Mouse (Mus musculus) lung, embryonic 14.5 days (tissue): Measurements from ENCODE around the gene Pgpep1l. TPM values are rescaled to one million over a fixed set of nuclear protein-coding genes. Genes with fewer than 3 reads are reported as not detected.

Source experiments
- ATAC-seq: fragments of 200-750 bp; cut with Nextera tagmentation; 2 replicates; pipeline ENCODE4 v1.8.0; 2017; ENCODE audit warnings: mild to moderate bottlenecking, moderate TSS enrichment, moderate library complexity; ENCODE audit not compliant: insufficient read depth
- DNase-seq: peaks from one replicate; pipeline ENCODE4 v3.0.0-alpha.2; 2015
- H3K27ac ChIP-seq: fragments of 300-500 bp; sonication (generic); 2 replicates; pipeline ENCODE4 v1.5.1; 2014; ENCODE audit warnings: low read depth, mild to moderate bottlenecking, moderate library complexity
- H3K27me3 ChIP-seq: fragments of 300-500 bp; sonication (generic); 2 replicates; pipeline ENCODE4 v1.6.1; 2014; ENCODE audit warnings: low read length, control low read depth; ENCODE audit not compliant: insufficient read depth
- H3K36me3 ChIP-seq: fragments of 300-500 bp; sonication (generic); 2 replicates; pipeline ENCODE4 v1.6.1; 2014; ENCODE audit warnings: control low read depth; ENCODE audit not compliant: insufficient read depth
- H3K4me1 ChIP-seq: fragments of 300-500 bp; sonication (generic); 2 replicates; pipeline ENCODE4 v1.6.1; 2014; ENCODE audit warnings: antibody characterized with exemption, control low read depth; ENCODE audit not compliant: insufficient read depth
- H3K4me2 ChIP-seq: fragments of 300-500 bp; sonication (generic); 2 replicates; pipeline ENCODE4 v1.6.1; 2014; ENCODE audit warnings: mild to moderate bottlenecking
- H3K4me3 ChIP-seq: fragments of 300-500 bp; sonication (generic); 2 replicates; pipeline ENCODE4 v1.5.1; 2014; ENCODE audit warnings: low read depth, low read length
- H3K9ac ChIP-seq: fragments of 300-500 bp; sonication (generic); 2 replicates; pipeline ENCODE4 v1.6.1; 2014
- H3K9me3 ChIP-seq: fragments of 300-500 bp; sonication (generic); 2 replicates; pipeline ENCODE4 v1.6.1; 2016; ENCODE audit warnings: low read depth, low read length, control low read depth
- CTCF ChIP-seq: IDR thresholded peaks from 2 replicates; pipeline ENCODE4 v1.5.1; 2016; ENCODE audit warnings: antibody characterized with exemption, low read depth
- WGBS: fragments of 180-500 bp; shearing (Covaris S2); extraction: QIAGEN DNeasy Blood & Tissue Kit; methylation state at CpG from one replicate; pipeline ENCODE4 v1.1.7; 2014; 5-methylcytosine and 5-hydroxymethylcytosine counted together
- polyA plus RNA-seq: library from polyadenylated mRNA; unstranded; fragments of >200 nt; fragmentation: Nextera tagmentation; extraction: Ambion mirVana; gene quantifications from 2 replicates; pipeline ENCODE4 v1.2.1, GENCODE M21; 2014

Pgpep1l gene
- polyA plus RNA-seq, 1 experiment from 2014 or later: not detected

GRCm38 (mm10) chr7:68245681-68246080, 18.4 kb downstream of the Pgpep1l start:
- 0 out of 2 replicates have a peak, but pooled peaks cover 5% of the 10 kb centered on the region for H3K9me3 ChIP-seq
- no peak for ATAC-seq
- no peaks in the 10 kb centered on the region for H3K27me3 ChIP-seq
- H3K9ac ChIP-seq: no peak overlapping the region
- no peak overlapping the region for H3K4me2 ChIP-seq
- H3K4me1 ChIP-seq: no peaks in the 10 kb centered on the region
- no peaks in the 10 kb centered on the region for H3K36me3 ChIP-seq
- TF ChIP-seq CTCF: no peak
- WGBS: 51% methylated on average over 4 of the region's 4 CpGs
- H3K4me3 ChIP-seq: no peak overlapping the region
- no peak overlapping the region for H3K27ac ChIP-seq
- no peak for DNase-seq

DNA sequence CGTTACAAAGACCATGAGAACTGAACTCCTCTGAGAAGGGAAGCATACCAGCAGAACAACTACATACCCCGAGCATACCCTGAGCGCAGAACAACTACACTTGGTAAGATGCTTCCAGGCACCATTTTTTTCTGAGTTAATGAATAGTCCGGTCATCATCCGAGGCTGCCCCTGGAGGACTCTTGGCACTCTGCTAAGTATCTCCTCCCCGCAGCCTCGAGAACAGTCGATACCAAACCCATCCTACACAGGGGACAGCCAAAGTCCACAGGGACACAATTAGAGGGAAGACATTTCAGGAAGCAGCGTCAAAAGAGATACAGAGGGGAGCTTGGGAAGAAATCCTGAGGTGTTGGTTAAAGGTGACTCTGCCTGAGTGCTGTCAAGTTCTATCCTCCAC, 22.8 kb downstream of the Pgpep1l start:
- H3K36me3 ChIP-seq: no peaks in the 10 kb centered on the region
- H3K4me2 ChIP-seq: no peak overlapping the region
- ATAC-seq (no peak), DNase-seq (no peak)
- H3K9ac ChIP-seq: no peak overlapping the region
- no peak overlapping the region for H3K27ac ChIP-seq
- H3K4me1 ChIP-seq: no peaks in the 10 kb centered on the region; the same call in 1 of the 2 replicates
- H3K4me3 ChIP-seq: no peak overlapping the region
- WGBS: 78% methylated on average over 9 of the region's 9 CpGs
- no peak for TF ChIP-seq CTCF
- no peaks in the 10 kb centered on the region for H3K27me3 ChIP-seq
- H3K9me3 ChIP-seq: no peaks in the 10 kb centered on the region

- 41% methylated on average over 11 of the region's 11 CpGs for WGBS
- DNase-seq (no peak), ATAC-seq (no peak)
- Histone ChIP-seq H3K36me3 (no peaks in the 10 kb centered on the region), H3K9ac (no peak overlapping the region), H3K4me3 (no peak overlapping the region), H3K4me1 (peaks cover under 1% of the 10 kb centered on the region; the same call in 1 of the 2 replicates), H3K4me2 (no peak overlapping the region), H3K9me3 (no peaks in the 10 kb centered on the region), H3K27me3 (no peaks in the 10 kb centered on the region), H3K27ac (no peak overlapping the region)
- TF ChIP-seq CTCF: no peak
Observed at GRCm38 (mm10) chr7:68239220-68239827, 24.7 kb downstream of the Pgpep1l start.

- H3K4me1 ChIP-seq: peaks cover 12% of the 10 kb centered on the region
Observed at GRCm38 (mm10) chr7:68236817-68237216, 27.2 kb downstream of the Pgpep1l start.

GRCm38 (mm10) chr7:68233619-68234223, 30.3 kb downstream of the Pgpep1l start:
- H3K4me1 ChIP-seq: peaks cover 12% of the 10 kb centered on the region
- no peak overlapping the region for H3K9ac ChIP-seq
- no peak overlapping the region for H3K4me3 ChIP-seq
- no peaks in the 10 kb centered on the region for H3K27me3 ChIP-seq
- peak; percentile 79 for DNase-seq
- TF ChIP-seq CTCF: no peak
- peak; percentile 70 for ATAC-seq
- 0 out of 2 replicates have a peak overlapping the region, but pooled peaks have one; percentile 25 for H3K4me2 ChIP-seq
- H3K27ac ChIP-seq: peak overlapping the region; percentile 48
- no peaks in the 10 kb centered on the region for H3K9me3 ChIP-seq
- H3K36me3 ChIP-seq: peaks cover 27% of the 10 kb centered on the region; the same call in 1 of the 2 replicates
- 15% methylated on average over 13 of the region's 13 CpGs for WGBS

More at GRCm38 (mm10) chr7:68236817-68237216, 27.2 kb downstream of the Pgpep1l start:
- DNase-seq: no peak
- Histone ChIP-seq H3K4me2 (no peak overlapping the region), H3K9ac (no peak overlapping the region), H3K4me3 (no peak overlapping the region), H3K27ac (no peak overlapping the region), H3K36me3 (no peaks in the 10 kb centered on the region; the same call in 1 of the 2 replicates), H3K9me3 (no peaks in the 10 kb centered on the region), H3K27me3 (no peaks in the 10 kb centered on the region)
- WGBS: 73% methylated on average over 8 of the region's 8 CpGs
- TF ChIP-seq CTCF: no peak
- ATAC-seq: no peak

DNA sequence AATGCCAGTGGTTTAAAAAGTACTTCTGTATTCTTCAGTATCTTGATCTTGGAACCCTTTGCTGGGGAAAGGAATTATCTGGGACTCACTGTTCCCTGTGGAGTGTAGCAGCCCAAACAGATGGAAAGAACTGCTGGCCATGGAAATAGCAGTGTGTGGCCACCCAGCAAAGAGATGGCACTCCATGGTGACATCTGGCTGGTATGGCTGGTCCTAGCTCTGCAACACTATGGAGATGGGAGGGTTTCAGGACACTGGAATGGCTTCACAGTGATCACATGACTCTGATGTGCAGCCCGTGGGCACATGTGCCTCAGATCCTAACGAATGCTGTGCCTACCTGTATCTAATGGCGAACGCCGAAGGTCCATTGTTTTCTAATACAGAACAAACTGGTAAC, 31.5 kb downstream of the Pgpep1l start:
- no peak overlapping the region for H3K4me3 ChIP-seq
- H3K27me3 ChIP-seq: no peaks in the 10 kb centered on the region
- H3K27ac ChIP-seq: peak overlapping the region; percentile 50; the same call in 1 of the 2 replicates
- no peak overlapping the region for H3K4me2 ChIP-seq
- H3K9ac ChIP-seq: no peak overlapping the region
- peaks cover 39% of the 10 kb centered on the region; the same call in 1 of the 2 replicates for H3K36me3 ChIP-seq
- DNase-seq (no peak), ATAC-seq (no peak)
- peaks cover 12% of the 10 kb centered on the region for H3K4me1 ChIP-seq
- no peak for TF ChIP-seq CTCF
- 91% methylated on average over 5 of the region's 5 CpGs for WGBS
- H3K9me3 ChIP-seq: no peaks in the 10 kb centered on the region

DNA sequence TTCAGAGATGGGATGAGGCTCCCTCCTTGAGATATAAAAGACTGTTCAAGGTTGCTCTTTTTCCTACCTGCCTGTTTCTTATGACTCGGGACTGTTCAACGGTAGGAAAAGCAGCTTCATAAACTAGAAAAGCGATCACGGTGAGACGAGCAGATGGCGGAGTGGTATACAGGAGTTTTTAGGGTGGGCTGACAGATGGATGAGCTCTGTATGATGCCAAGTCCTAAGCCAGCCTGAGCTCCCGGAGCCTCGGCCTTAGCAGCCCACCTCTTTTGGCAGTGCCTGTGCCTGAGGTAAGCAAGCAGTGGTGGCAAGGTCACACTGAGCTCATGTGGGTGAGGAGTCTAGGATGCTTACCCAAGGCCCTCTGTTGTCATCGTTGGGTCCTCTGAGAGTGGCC, 33.2 kb downstream of the Pgpep1l start:
- no peak for DNase-seq
- Histone ChIP-seq H3K9ac (no peak overlapping the region), H3K27me3 (no peaks in the 10 kb centered on the region), H3K4me2 (no peak overlapping the region), H3K4me3 (no peak overlapping the region), H3K4me1 (peaks cover 12% of the 10 kb centered on the region), H3K27ac (no peak overlapping the region), H3K9me3 (no peaks in the 10 kb centered on the region), H3K36me3 (peaks cover 55% of the 10 kb centered on the region; the same call in 1 of the 2 replicates)
- WGBS: 90% methylated on average over 9 of the region's 9 CpGs
- TF ChIP-seq CTCF: no peak
- no peak for ATAC-seq
